Mouse (Mus musculus) brain, embryonic 14.5 days (tissue): ENCODE measurements around the gene Dlx2.

Experiments
- CTCF ChIP-seq: fragments of 200-500 bp; IDR thresholded peaks from 2 replicates; pipeline ENCODE4 v1.5.1; 2012; ENCODE audit warnings: inconsistent platforms, mild to moderate bottlenecking, moderate library complexity, borderline replicate concordance; ENCODE audit not compliant: insufficient read depth, insufficient read length; ENCODE audit errors: extremely low read depth
- POLR2A ChIP-seq: fragments of 200-500 bp; IDR thresholded peaks from 2 replicates; pipeline ENCODE4 v1.6.1; 2012; ENCODE audit warnings: mild to moderate bottlenecking, inconsistent platforms, borderline replicate concordance; ENCODE audit not compliant: poor library complexity, insufficient read depth, insufficient read length, severe bottlenecking; ENCODE audit errors: extremely low read depth

DNA sequence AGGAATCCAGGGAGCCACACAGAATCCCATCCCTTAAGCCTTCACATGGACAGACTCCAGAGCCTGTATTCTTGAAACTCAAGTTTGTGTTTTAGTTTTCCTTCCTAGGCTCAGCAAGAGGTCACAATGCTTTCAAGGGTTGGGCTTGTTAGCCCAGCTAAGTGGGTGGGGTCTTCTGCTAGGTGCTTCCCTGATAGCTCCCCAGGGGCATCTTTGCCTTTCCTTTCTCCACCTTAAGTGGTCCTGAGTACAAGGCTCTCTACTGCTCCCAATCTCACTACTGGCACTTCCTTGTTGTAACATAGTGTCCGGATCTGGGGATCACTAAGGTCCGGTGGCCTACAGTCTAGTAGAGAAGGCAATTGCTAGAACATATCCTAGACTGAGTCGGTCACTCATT, 3.8 kb upstream of the Dlx2 start:
- TF ChIP-seq CTCF: no peak
- no peak for TF ChIP-seq POLR2A
